Mouse (Mus musculus): ENCODE measurements around the gene Ell3.
"Not testable (repeated sequence)": the region's sequence is repeated elsewhere in the genome, so short reads cannot be mapped to it uniquely, and the experiment has no call there.

Ell3 gene

DNA sequence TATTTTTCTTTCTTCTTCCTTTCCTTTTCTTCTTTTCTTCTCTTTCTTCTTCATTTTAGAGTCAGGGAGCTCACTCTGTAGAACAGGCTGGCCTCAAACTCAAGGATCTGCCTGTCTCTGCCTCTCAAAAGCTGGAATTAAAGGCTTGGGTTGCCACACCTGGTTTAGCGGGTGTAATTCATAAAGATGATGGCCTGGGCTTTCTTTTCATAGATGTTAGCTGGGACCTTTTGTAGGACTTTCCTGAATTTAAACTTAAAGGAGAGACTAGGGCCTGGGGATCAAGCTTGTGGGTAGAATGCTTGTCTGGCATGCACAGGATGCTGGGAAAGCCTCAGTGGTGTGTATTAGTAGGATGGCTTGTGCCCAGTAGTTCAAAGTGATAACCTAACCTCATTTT is at the start of gene Ell3:
Gene Ell3 (minus strand): TSS at position 101 of the 400 bp plus-strand sequence.
- in situ Hi-C loops (cut with MboI; ENCODE audit: unreplicated experiment in 2 of 2): no loop called here

DNA sequence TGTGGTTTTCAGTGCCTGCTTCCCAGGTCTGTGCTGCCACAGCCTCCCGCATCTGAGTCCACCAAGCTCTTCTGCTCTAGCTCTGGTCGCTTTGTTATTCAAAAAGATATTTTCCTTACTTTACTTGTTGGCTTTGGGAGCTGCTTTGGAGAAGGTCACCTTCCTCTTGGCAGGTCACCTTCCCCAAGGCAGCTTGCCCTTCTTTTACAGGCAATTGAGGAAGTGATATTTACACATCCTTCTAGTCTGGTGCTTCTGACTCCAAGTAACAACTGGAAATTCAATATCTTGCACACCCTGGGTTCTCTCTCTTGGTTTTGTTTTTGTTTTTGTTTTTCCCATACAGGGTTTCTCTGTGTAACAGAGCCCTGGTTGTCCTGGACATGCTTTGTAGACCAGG is 40.3 kb upstream of the Ell3 start:
- in situ Hi-C loops (cut with MboI; ENCODE audit: unreplicated experiment in 2 of 2): loop anchor here (5.0 kb wide), 1 partner anchor 77 kb away; no protein-coding TSS in a partner anchor

DNA sequence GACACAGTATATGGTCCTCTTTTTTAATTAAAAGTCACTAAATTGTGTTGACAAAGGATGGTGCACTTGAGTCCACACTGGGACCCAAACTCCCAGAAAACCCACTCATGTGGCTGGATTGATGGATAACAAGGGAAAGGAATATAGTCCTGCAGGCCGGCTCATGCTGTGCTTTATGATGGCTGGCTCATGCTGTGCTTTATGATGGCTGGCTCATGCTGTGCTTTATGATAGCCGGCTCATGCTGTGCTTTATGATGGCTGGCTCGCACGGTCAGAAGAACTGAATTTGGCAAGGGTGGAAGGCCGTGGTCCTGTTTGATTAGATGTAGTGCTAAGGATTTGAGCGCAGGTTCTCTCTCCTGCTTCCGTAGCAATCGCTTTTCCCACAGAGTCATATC is 39.5 kb upstream of the Ell3 start:
- in situ Hi-C loops (cut with MboI; ENCODE audit: unreplicated experiment in 2 of 2): loop anchor here (5.0 kb wide), 1 partner anchor 76 kb away; no protein-coding TSS in a partner anchor

DNA sequence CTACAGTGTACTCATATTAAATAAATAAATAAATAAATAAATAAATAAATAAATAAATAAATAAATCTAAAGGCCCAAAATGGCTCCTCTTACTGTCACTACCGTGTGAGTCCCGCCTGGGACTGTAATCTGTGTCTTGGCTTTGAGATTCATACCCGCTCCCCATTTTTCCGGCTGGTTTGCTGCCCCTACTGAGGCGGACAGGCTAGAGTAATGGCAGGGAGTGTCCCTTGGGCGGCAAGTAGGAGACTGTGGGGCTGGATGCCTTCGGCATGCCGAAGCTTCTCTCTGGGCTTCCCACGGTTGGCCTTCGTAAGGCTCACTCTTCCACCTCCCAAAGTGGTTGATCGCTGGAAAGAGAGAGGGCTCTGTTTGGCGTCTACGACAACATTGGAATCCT is 36.8 kb upstream of the Ell3 start:
- in situ Hi-C loops (cut with MboI; ENCODE audit: unreplicated experiment in 2 of 2): loop anchor here (5.0 kb wide), 1 partner anchor 74 kb away; no protein-coding TSS in a partner anchor

DNA sequence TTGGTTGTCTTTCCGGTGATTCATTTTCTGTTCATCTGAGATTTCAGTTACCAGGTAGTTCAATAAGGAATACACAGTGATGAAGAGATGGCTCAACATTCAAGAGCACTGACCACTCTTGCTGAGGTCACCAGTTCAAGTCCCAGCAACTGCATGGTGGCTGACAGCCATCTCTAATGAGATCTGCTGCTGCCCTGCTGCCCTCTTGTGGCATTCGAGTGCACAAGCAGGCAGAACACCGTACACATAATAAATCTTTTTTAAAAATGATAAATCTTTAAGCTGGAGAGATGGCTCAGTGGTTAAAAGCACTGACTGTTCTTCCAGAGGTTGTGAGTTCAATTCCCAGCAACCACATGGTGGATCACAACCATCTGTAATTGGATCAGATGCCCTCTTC is 36.4 kb upstream of the Ell3 start:
- in situ Hi-C loops (cut with MboI; ENCODE audit: unreplicated experiment in 2 of 2): loop anchor here (5.0 kb wide), 1 partner anchor 73 kb away; no protein-coding TSS in a partner anchor

DNA sequence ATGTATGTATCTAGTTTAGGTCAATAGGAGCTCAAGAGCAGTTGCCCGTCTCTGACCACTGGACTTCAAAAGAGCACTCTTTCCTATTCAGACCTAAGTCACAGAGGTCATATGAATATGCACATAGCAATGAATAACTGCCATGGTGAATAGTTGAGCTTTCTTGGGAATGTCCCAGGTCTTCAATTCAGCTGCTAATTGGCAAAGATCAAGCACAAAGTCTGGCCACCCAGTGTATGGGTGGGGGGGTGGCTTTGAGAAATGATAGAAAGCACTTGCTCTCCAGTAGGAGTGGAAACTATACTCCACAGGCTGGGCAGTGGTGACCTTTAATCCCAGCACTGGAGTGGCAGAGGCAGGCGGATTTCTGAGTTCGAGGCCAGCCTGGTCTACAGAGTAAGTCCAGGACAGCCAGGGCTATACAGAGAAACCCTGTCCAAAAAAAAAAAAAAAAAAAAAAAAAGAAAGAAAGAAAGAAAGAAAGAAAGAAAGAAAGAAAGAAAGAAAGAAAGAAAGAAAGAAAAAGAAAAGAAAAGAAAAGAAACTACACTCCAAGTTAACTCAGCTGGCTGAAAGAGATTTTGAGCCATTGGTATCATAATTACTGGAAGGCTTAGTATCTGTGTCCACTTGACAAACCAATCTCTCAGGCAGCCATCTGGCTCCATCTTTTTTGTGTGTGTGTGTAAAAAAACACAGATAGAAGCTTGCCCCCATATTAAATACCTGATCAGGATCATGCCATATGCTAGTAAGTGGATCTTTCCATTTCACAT is 33.6 kb upstream of the Ell3 start:
- in situ Hi-C loops (cut with MboI; ENCODE audit: unreplicated experiment in 2 of 2): no loop called here

DNA sequence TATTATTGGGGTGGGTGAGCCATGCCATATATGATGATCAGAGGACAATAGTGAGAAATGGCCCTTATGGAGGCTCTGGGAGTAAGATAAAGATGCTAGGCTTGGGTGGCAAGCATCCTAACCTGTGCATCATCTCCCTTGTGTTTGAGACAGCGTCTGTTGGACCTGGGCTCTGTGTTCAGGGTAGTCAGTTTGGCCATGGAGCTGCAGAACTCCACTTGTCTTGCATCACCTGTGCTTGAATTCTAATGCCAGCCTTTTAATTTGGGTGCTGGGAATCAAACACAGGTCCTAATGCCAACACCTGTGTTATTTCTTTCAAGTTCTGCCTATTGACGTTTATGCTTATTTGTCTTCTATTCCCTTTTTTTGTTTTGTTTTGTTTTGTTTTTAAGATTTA is 31.2 kb upstream of the Ell3 start:
- in situ Hi-C loops (cut with MboI; ENCODE audit: unreplicated experiment in 2 of 2): not testable (repeated sequence)

DNA sequence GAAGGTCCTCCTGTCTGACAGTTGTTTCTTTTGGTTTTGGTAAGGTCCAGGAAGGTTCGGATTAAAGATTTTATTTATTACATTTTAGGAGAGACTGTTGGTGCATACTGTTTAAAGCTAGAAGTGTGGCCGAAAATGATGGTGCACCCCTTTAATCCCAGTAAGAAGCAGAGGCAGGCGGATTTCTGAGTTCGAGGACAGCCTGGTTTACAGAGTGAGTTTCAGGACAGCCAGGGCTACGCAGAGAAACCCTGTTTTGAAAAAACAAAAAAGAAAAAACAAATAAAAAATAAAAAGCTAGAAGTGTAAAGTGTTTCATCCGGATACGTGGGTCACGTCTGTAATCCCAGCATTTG is 30.1 kb upstream of the Ell3 start:
- in situ Hi-C loops (cut with MboI; ENCODE audit: unreplicated experiment in 2 of 2): no loop called here

DNA sequence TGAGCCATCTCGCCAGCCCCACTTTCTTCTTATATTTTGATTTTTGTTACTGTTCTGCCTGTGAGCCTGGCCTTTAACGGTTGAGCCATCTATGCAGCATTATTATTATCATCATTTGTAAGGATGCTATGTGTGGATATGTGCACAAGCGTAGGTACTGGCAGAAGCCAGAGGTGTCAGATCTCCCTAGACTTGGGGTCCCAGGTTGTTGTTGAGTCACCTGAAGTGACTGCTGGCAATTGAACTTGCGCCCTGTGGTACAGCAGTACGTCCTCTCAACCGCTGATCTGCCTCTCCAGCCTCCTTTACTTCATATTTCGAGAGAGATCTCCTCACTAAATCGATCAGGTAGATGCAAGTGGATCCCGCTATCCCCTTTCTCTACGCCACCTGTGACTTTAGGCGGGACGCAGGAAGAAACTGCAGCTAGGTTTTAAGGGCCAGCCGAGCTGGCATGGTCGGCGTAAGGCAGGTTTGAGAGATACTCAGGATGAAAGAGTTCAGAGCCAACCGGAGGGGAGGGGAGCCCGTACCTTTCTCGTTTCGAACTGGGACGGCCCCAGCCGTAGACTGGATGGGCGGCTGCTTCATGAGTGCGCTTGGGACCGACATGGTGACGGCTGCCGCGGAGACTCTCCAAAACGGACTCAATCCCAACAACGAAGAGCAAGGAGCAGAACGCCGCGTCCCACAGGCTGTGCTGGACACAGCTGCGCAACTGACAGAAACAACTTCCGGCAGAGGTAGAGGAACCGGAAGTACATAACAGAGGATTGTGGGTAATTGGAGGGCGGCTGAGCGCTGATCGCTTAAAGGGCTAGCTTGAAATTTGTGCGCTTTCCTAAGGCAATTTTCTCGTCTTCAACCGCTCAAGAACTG is 29.5 kb upstream of the Ell3 start, which contains the start of gene Mfap1b:
Gene Mfap1b (minus strand): TSS at position 767 of the 879 bp plus-strand sequence.
- in situ Hi-C loops (cut with MboI; ENCODE audit: unreplicated experiment in 2 of 2): not testable (repeated sequence)

DNA sequence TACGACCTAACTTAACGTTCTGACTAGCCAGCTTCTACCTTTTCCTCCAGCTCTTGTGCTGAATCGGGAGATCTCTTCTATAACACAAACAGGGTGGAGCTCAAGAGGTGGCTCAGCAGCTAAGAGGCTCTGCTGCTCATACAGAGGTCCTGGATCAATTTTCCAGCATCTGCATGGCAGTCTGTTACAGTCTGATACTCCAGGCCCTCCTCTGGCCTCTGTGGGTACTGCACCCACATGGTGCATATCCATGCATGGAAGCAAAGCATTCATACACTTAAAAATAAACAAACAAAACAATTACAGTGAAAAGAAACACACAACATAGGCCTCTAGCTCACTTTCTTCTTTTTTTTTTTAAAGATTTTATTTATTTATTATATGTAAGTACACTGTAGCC is 28.7 kb upstream of the Ell3 start:
- in situ Hi-C loops (cut with MboI; ENCODE audit: unreplicated experiment in 2 of 2): not testable (repeated sequence)

DNA sequence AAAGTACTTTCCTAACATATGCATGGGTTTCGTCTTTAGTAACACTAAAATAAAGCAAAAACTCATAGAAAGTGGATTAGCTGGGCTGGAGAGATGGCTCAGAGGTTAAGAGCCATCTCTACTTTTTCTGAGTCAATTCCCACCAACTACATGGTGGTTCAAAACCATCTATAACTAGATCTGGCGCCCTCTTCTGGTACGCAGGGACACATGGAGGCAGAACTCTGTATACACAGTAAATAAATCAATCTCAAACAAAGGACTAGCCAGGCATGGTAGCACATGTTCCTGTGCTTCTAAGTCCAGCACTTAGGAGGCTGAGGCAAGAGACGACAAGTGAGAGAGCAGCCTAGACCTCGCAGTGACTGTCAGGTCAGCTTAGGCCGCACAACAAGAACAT is 24.9 kb upstream of the Ell3 start:
- in situ Hi-C loops (cut with MboI; ENCODE audit: unreplicated experiment in 2 of 2): not testable (repeated sequence)

DNA sequence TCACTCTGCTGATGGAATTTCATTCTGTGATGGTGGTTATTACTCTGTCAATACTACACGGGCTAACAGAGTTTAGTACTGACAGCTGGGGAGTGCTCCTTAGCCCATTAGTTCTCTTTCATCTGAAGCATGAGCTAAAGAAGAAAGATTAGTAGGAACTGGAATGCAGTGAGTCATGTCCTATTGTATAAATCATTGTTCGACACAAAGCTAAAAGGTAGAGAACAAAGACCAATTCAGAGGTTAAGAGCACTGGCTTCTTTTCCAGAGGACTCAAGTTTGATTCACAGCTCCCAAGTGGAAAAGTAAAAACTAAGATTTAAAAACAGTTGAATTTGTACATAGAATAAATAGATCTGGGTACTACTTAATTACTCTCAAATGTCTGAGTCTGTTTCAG is 16.0 kb upstream of the Ell3 start:
- in situ Hi-C loops (cut with MboI; ENCODE audit: unreplicated experiment in 2 of 2): loop anchor here in 1 of 2 experiments (5.0 kb wide), 1 partner anchor 37 kb away; no protein-coding TSS in a partner anchor

DNA sequence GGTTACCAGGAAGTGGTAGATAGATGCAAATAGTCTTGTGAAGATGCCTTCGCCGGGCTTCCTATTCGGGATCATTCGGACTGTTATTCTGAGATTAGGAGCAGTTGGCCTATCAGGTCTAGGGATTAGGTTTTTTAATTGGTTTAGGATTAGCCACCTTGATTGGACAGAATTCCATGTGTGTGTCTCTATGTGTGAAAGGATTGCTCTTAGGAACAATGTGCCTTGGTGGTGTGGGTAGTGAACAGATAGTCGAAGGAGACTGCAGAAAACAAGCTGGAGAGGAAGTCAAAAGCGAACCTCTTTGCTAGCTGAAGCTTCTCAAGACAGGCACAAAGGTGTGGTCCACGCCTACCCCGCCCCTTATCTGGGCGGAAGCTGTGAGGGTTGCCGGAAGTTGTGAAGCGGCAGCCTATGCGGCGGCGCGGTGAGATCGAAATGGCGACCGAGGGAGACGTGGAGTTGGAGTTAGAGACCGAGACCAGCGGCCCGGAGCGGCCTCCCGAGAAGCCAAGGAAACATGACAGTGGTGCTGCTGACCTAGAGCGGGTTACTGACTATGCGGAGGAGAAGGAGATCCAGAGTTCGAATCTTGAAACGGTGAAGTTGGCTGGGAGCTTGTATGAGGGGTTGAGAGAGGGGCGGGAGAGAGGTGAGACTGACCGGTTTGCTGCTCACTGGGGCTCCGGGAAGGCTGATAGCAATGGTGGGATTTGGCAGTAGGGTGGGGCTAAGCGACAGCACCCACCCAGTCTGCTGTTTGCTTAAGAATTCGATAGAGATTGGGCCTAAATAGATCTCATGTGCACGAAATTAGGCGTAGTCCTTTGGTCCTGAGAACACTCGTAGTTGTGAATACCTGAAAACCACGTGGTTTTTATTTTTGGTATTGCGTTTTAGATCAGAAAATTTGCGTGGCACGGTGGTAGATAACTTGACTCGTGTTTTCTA is 12.9 kb upstream of the Ell3 start, which contains the start of gene Serinc4:
Gene Serinc4 (minus strand): TSS at position 90 of the 951 bp plus-strand sequence.
- in situ Hi-C loops (cut with MboI; ENCODE audit: unreplicated experiment in 2 of 2): no loop called here

DNA sequence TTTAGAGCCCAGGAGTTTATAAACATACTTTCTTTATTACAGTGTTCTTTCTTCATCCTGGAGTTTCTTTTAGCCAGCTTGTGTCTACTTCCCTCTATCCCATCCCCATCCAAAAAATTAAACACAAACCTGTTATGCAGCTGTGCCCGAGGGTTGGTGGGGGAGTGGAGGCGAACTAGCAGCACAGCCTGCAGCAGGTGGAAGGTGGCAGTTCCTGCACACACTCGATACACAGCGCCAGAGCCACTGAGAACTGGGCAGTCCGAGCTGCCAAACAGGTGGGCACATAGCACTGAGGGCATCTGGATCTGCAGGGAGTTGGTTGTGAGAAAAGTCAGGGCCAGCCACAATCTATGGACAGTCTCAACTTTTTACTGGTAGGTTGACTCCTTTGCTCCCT is 11.5 kb upstream of the Ell3 start:
- in situ Hi-C loops (cut with MboI; ENCODE audit: unreplicated experiment in 2 of 2): no loop called here

DNA sequence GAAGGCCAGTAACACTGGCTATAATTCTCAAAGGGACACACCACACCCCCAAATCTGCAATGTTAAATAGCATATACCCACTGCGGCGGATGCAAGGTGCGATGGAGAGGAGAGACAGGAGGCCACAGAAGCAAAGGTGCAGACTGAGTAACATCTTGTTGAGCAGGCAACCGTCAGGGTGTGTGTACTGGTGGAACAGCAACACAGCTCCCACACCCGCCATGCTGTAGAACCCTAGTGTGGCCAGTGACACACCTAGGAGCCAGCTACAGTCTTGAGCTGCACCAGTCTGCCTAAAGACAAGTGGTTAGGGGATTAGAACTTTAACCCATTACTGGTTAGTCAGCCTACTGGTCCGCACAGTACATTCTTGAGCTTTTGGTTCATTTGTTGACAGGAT is 9.8 kb upstream of the Ell3 start:
- in situ Hi-C loops (cut with MboI; ENCODE audit: unreplicated experiment in 2 of 2): no loop called here

DNA sequence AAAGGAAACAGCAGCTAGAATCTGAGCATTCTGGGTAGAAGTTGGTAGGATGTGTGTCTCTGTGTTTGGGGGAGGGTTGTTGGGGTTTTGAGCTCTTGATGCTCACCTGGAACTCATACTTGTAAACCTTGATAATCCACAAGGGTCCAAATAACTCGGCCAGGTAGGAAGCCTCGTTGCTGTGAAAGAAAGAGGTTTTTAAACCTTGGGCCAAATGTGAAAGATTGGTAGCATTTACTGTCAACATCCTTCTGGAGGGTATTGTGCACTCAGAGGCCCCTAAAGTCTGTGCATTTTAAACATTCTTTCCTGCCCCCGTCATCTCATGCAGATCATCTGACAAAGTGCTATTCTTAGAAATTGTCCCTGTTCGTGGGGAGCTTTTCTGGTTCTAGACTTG is 8.9 kb upstream of the Ell3 start, which contains the start of gene Hypk:
Gene Hypk (plus strand): TSS at position 301 of the 400 bp plus-strand sequence.
- in situ Hi-C loops (cut with MboI; ENCODE audit: unreplicated experiment in 2 of 2): no loop called here

DNA sequence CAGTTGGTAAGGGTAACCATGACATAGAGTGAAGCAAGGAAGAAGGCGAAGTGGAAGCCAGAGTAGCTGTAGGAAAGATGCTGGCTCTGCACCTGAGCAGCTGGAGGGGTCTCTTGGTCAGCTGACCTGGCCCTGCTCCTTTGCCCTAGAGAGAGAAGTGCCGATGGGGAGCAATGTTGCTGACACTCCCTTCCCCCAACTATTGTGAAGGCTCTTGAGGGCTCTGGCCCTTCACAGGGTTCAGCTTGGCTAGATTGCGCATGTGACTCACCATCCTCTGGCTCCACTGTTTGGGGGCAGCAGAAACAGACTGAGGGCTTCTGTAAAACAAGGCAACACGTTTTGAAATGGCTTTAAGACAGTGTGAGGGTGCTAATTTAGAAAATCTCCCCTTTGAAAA is 8.3 kb upstream of the Ell3 start:
- in situ Hi-C loops (cut with MboI; ENCODE audit: unreplicated experiment in 2 of 2): no loop called here

DNA sequence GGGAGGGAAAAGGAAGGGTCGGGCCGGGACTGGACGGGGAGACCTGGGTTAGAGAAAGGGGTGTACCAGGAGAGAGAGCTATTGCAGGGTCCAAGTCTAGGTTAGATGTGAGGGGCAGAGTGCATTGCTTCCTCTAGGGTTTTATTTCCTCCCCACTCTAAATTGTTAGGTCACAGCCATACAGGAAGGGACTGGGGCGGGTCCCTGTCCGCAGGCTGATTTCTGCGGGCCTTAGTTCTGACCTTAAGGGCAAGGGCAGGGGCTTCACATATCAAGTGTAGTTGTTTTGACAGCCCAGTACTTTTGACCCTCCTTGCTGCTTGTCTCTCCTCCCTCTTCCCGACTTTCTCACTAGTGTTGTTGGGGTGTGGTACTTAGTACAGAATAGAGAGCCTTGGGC is 6.0 kb upstream of the Ell3 start:
- in situ Hi-C loops (cut with MboI; ENCODE audit: unreplicated experiment in 2 of 2): no loop called here

DNA sequence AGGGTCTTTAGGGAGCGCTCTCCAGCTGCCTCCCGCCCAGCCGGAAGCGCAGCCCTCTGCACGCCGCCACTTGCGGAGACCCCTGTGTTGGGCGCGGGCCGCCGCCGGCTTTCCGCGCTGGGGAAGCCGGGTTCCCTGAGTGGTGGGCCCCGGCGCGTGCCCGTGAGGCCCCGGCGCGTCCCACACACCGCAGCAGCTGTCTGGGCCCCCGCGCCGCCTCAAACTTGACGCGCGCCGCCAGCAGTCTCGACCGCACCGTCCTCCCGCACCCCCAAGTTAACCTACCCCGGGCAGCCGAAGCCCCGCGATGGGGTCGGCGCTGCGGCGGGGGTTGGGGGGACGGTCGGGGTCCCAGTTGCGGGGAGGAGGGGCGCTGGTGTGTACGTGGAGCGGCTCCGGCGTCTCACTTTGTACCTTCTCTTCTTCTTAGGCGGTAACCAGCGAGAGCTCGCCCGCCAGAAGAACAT is 5.5 kb upstream of the Ell3 start:
- in situ Hi-C loops (cut with MboI; ENCODE audit: unreplicated experiment in 2 of 2): loop anchor here in 1 of 2 experiments (5.0 kb wide), 1 partner anchor 37 kb away; the partner anchor contains the start of genes Catsper2 and Pdia3

Data from v-Abl transformed pro-B cells (cell line).